Mouse (Mus musculus): Measurements from ENCODE around the gene Nodal. TPM values are rescaled to one million over a fixed set of nuclear protein-coding genes. Genes with fewer than 3 reads are reported as not detected.
A peak's percentile ranks its signal among the peaks of the same experiment; 100 is the strongest.
"Not testable (repeated sequence)": the region's sequence is repeated elsewhere in the genome, so short reads cannot be mapped to it uniquely, and the experiment has no call there.

Nodal gene
- total RNA-seq, 2 experiments from 2014 or later: 0.10 TPM; not detected in 1

DNA sequence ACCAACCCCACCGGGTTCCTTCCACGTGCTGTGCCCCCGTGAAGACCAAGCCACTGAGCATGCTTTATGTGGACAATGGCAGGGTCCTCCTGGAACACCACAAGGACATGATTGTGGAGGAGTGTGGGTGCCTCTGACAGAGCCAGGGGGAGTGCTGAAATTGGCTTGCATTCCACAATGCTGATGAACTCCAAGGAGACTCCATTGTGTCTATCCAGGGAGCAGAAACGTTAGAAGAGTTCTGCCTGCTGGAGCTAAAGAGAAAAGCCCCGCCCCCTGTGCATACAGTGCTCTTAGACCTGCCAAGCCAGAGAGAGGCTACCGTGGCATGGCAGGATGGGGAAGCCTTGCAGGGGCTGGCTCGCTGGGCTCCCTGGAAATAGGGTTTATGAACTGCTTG is 6.7 kb downstream of the Nodal start:
- intact Hi-C loops (cut with DNase I): no loop called here

GRCm38 (mm10) chr10:61425047-61425446 is 7.3 kb downstream of the Nodal start:
- no peak for DNase-seq
- intact Hi-C loops (cut with DNase I): no loop called here

More for the DNA sequence above, 6.7 kb downstream of the Nodal start:
- no peak for DNase-seq

DNA sequence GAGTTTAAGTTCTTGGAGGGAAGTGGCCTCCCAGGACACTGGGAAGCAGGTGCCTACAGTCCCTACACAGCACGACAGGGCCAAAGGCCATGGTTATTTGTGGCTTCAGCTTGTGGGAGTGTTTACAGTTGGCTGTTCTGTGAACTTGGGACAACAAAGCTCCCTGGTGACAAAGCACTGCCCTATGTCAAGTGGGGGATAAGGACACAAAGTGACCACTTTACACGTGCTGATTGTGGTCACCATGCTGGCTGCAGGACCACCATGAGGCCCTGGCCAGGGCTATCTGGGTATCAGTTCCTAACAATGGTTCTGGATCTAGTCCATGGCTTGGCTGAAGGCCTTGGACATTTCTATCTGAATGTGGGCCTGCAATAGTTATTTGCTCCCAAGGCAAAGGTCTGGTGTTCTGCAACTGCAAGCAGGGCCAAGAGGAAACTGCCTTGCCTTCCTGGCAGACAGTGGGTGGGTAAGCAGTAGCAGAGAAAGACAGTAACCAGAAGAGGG is 8.5 kb downstream of the Nodal start:
- DNase-seq: peak; percentile 67 to 77
- intact Hi-C loops (cut with DNase I): no loop called here

DNA sequence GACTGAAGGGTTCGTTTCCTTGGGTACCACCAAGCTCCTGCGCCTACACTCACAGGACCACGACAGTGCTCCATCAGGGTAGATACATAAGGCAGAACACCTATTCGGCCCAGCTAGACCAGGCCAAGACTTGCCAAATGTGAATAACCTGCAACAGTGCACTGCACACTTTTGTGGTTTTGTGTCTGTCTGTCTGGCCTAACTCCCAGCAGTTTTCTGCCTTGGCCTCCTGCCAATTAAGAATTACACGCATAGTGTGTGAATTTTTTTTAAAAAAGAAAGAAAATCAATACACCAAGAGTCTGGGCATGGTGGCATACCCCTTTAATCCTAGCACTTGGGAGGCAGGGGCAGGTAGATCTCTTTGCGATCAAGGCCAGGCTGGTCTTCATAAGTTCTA is 10.2 kb downstream of the Nodal start:
- intact Hi-C loops (cut with DNase I): no loop called here
- no peak for DNase-seq

- no peak for DNase-seq
- intact Hi-C loops (cut with DNase I): no loop called here
These were observed 10.6 kb downstream of the Nodal start for GRCm38 (mm10) chr10:61428416-61428815.

GRCm38 (mm10) chr10:61429043-61429442 is 11.3 kb downstream of the Nodal start:
- no peak for DNase-seq
- intact Hi-C loops (cut with DNase I): no loop called here

DNA sequence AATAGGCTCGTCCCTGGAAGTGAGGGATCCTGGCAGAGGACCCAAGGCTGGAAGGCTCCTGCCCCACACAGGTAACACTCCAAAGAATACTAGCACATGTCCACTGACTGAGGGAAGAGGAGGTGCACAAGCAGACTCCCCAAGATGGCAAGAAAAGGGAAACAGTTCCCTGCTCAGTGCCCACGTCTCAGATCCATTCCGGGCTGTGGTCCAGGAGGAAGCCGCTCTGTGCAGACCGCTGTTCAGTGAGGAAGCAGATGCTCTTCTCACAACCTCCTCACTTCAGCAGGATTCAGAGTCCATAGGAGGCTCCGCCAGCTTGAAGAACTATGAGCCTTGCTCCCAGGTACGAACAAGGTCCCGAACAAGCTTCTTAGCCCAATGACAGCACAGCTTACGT is 13.6 kb downstream of the Nodal start:
- no peak for DNase-seq
- intact Hi-C loops (cut with DNase I): no loop called here

DNA sequence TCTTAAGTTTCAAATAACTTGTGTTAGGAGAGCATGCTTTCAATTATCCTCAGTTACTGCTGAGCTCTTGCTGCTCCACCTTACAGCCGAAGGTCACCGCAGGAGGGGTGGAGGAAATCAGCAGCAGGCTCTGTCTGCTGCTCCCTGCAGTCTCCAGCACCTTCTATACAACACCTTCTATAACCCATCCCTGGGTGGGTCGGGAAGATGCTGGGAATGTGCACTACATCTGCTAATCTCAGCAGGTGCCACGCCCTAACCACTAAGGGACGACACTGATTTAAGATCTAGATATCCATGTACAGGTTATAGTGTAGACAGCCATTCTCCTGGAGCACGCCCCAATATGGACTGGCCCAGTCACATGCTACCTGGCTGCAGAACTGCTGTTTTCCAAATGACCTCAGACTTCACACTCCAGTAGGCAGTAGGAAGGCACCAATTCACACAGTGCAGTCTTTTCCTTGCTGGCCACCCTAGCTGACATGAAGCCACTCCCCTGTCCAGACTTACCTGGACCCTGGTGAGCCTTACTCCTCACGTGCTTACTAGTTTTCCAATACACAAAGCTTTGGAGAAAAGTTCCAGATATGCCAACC is 22.5 kb downstream of the Nodal start:
- intact Hi-C loops (cut with DNase I): no loop called here
- DNase-seq: no peak

DNA sequence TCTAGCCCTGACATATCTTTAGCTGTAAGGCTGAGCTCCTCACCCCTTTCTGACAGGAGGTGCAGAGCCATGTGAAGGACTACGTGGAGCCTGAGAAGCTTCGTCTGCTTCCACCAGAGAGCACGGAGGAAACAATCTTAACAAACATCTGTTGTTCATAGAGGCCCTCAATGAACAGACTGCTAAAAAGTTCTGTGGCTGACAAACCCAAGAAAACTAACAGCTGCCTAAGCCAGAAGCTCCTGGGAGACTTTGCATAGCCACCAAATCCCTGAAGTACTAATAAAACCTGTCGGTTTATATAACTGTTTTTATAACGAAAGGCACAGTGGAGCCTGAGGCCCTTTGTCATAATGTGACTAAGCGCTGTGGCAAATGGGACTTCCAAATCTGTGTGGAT is 25.7 kb downstream of the Nodal start:
- intact Hi-C loops (cut with DNase I): no loop called here
- DNase-seq: no peak

DNA sequence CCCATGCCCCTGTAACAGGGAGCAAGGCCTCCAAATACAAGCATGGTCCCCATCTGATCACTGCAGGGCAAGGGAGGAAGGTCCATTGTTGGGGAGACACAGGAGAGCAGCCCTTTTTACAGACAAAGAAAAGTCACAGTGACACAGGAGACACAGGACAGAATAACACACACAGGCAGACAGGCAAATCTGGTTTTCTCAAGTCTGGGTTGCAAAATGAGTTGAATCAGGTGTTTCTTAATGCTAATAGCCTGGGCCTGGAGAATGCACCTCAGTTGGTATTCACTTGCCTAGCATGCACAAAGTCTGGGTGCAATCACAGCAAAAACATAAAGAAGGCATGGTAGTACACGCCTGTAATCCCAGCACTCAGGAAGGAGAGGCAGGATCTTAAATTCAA is 26.1 kb downstream of the Nodal start:
- intact Hi-C loops (cut with DNase I): no loop called here
- DNase-seq: no peak

GRCm38 (mm10) chr10:61445016-61445415 is 27.2 kb downstream of the Nodal start:
- intact Hi-C loops (cut with DNase I): no loop called here

DNA sequence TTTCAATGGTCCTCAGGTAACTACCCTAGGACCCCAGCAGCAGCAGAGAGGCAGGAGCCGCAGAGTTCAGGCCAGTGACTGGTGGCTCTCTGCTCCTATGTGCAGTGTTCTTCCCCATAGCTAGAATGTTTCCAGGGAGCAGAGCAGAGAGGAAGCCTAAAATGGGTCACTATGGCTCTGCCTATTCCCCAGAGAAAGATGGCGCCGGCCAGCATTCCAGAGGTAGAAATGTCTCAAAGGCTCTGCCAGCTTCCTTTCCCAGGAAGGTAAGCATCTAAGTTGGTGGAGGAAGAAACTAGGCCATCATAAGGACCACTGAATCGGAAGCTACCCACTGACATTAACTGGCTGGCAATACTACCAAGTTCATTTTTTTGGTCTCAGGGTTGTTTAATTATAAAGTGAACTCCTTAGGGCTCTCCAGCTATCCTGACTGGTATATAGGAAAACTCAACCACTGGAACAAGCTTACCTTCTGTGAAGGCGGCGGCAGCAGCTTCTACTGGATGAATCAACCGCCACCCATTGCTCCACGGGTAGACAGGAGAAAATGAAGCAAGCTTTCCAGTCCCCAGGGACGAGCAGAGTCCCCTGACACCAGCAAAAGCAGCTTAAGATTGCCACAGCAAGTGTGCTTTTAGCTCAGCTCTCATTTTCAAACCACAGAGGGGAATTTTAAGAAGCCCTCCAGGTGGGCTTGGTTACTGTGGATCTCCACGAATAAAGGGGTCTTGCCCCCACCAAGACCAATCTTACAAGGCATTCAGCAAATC is 30.0 kb downstream of the Nodal start:
- DNase-seq: peak in 1 of 2 experiments; percentile 27
- intact Hi-C loops (cut with DNase I): no loop called here

More at GRCm38 (mm10) chr10:61445016-61445415, 27.2 kb downstream of the Nodal start:
- no peak for DNase-seq

DNA sequence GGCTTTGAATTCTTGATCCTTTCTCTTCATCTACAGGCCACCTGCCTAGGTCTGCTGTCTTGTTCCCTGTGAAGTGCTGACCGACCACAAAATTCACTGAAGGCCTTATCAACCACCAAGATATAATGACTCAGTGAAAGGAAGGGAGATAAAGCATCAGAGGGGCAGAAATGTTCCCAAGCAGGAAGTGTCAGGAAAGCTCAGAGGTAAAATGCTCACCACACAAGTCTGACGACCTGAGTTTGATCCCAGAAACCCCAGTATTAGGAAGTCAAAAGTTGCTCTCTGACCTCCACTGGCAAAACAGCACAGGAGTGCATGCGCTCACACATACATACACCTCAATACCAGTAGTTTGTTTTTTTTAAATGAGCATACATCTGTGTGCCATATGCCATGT is 31.1 kb downstream of the Nodal start:
- intact Hi-C loops (cut with DNase I): no loop called here

GRCm38 (mm10) chr10:61451463-61451930 is 33.7 kb downstream of the Nodal start:
- intact Hi-C loops (cut with DNase I): no loop called here
- DNase-seq: peak in 1 of 2 experiments; percentile 19

More for the DNA sequence above, 31.1 kb downstream of the Nodal start:
- DNase-seq: no peak

- intact Hi-C loops (cut with DNase I): no loop called here
- peak; percentile 47 to 57 for DNase-seq
These were observed 34.3 kb downstream of the Nodal start for GRCm38 (mm10) chr10:61451931-61452617.

GRCm38 (mm10) chr10:61452645-61453044 is 34.9 kb downstream of the Nodal start, which contains the start of gene Eif4ebp2:
TSS of gene Eif4ebp2 (minus strand) at chr10:61452661.
- intact Hi-C loops (cut with DNase I): no loop called here
- peak; percentile 97 to 100 for DNase-seq

- intact Hi-C loops (cut with DNase I); DNase-seq: not testable (repeated sequence)
These were observed 35.4 kb downstream of the Nodal start for GRCm38 (mm10) chr10:61453171-61453570.

- intact Hi-C loops (cut with DNase I): no loop called here
- DNase-seq: no peak
These were observed 39.4 kb downstream of the Nodal start for GRCm38 (mm10) chr10:61457182-61457581.

- intact Hi-C loops (cut with DNase I): loop anchor here (5.0 kb wide), 1 partner anchor 137 kb away; no protein-coding TSS in a partner anchor
- DNase-seq: peak; percentile 29 to 30
These were observed 47.2 kb downstream of the Nodal start for GRCm38 (mm10) chr10:61465009-61465408.

DNA sequence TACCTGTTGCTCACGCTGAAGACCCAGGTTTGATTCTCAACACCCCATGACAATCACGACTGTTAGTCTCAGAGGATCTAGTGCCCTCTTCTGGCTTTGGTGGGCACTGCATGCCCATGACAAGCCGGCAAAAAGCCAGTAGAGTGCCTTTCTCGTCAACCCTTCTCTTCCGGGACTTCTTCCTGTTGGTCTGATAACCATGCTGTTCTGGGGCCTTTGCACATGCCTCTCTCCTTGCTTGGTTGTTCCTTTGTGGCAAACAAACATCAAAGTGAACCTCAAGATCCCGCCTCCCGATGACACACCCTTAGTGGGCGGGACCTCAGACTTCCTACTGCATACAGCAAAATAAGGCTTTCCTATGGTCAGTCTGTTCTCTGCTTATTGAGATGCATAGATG is 48.5 kb downstream of the Nodal start:
- intact Hi-C loops (cut with DNase I): loop anchor here (2.0 to 5.0 kb wide), 2 partner anchors 136 to 195 kb away; no protein-coding TSS in a partner anchor
- DNase-seq: peak in 1 of 2 experiments; percentile 20

- intact Hi-C loops (cut with DNase I): loop anchor here (2.0 to 5.0 kb wide), 2 partner anchors 135 to 194 kb away; no protein-coding TSS in a partner anchor
- DNase-seq: peak in 1 of 2 experiments; percentile 46
These were observed 49.1 kb downstream of the Nodal start for GRCm38 (mm10) chr10:61466873-61467272.

All from heart, postnatal 14 days (tissue).